Mouse (Mus musculus): ENCODE results near the gene Htra3.
A peak's percentile ranks its signal among the peaks of the same experiment; 100 is the strongest.

Gene Htra3

DNA sequence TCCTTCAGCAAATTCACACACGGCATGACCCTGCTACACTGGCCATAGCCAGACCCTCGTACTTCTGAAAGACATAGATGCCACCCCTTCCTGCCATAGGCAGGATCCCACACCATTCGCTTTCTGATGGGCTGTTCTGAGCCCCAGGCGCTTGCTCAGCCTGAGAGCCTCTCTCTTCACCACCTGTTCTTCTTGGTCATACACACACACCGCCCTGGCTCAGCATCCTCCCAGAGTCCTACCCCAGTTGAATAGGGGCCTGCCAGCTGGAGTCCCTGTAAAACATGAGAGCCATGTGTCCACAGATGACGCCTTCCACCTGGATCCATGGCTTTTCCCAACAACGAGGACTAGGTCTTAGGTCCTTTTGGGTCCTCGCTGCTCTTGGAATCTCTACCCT is 66.9 kb downstream of the Htra3 start:
- no peak for DNase-seq (ENCODE audit: low spot score)

DNA sequence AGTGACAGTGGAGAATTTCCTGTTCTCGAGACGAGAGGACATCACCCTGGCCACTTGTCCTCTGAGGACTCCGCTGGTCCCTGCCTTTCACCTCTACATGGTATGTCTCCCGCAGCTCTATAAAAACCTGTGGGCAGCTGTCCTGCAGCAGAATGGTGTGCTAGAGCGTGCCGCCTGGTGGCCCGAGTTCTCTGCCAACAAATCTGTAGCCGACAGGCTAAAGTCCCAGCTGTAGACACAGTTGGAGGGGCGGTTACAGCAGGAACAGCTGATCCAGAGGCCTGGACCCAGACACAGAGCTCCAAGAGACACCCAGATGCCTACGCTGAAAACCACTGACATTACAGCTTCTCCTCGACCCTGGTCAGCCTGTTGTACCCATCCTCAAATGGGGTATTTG is 67.7 kb downstream of the Htra3 start:
- no peak for DNase-seq (ENCODE audit: low spot score)

DNA sequence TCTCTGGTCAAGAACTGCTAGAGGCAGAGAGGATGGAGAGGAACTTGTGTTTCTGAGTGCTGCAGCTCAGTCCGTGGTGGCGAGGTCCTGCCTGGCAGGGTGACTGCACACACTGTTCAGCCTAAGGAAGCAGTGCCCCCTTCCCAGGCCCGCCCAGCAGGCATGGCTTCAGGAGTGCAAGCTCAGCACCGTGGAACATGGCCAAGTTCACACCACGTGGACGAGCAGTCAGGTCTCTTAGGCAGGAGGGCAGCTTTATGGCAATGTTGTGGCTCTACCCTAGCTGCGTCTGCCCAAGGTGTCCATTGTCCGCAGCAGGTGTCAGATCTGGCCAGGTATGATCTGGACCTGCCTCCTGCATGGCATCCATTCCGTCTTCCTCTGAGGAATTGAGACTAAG is 68.4 kb downstream of the Htra3 start:
- no peak for DNase-seq (ENCODE audit: low spot score)

DNA sequence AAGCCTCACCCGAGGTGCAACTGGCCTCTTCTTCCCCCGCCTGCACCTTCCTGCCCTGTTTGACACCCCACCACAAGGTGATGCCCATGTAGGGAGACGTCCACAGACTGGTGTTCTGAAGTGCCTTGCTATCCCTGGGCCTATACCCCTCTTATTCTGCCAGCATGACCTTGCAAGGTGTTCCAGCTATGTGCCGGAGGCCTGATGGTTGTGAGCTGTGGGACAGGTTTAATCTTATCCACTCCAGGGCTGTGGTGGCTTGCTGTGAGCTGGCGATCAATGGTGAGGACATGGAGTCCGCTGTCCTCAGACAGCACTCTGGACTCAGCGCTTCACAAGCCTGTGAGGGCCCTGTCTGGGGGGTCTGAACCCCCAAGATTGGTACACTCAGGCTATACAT is 69.2 kb downstream of the Htra3 start:
- DNase-seq (ENCODE audit: low spot score) = no peak

DNA sequence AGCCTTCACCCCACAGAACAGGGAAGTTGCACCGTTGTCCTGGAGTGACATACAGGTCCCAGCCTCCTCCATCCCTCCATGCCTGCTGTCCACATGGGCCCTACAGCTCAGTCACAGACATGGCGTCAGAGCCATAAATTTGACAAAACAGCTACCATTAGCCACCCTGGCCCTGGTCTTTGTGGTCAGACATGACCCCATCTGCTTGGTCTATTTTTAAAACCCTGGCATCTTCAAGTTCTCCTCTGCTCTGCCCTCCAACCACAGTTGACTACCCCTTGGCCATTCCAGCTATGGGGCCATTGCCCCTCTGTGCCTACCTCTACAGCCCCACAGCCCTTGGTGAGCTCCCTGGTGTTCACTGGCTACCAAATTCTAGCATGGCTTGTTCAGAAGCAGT is 69.6 kb downstream of the Htra3 start:
- no peak for DNase-seq (ENCODE audit: low spot score)

DNA sequence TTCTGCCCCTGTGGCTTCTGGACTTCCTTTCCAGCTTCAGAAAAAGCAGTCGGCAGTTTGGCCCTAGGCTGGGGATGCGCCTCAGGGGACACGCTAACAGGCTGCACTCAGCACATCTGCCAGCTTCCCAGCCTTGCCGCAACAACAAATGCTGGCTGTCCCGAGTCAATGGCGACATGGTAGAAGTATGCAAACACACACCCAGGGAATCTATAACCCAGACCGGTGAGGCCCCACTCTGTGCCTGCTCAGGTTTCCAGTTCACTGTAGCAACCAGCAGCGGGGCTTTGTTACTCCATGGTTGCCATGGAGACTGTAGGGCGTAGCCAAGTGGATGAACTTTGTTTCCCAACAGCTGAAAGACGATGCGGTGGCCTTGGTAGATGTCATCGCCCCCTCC is 70.2 kb downstream of the Htra3 start:
- DNase-seq (ENCODE audit: low spot score) = peak; percentile 88

DNA sequence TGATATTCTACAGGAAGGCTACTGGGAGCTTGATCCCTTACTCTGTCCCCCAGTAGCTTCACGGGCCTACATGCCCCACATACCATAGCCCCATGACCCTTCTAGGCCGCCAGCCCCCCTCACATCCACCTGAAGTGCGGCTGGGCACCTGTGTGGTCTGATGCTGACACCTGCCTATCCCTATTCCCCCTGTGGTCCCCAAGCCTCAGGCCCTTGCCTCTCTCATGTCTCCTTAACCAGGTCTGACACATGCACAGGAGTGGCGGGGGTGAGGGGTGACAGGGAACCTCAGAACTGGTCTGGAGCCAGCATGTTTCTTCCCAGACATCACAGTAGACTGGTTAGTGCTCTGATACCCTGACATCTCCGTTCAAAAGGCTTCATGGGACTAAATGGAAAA is 71.0 kb downstream of the Htra3 start:
- no peak for DNase-seq (ENCODE audit: low spot score)

DNA sequence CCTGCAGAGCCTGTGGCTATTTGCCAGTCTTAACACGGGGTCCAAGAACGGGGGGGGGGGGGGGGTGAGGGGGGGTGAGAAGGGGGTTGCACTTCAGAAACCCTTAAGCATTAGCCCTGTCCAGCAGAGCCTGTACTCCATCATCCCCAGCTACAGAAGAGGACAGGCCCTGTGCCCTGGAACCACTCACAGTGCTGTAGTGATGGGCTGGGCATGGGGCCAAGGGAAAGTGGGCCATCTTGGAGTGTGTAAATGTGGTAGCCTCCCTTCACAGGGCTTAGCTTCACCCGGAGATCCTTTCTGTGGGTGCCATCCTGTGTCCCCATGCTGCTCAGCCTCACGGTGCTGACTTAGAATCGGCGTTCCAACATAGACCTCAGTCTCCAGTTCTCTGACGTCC is 71.8 kb downstream of the Htra3 start:
- DNase-seq (ENCODE audit: low spot score) = no peak

DNA sequence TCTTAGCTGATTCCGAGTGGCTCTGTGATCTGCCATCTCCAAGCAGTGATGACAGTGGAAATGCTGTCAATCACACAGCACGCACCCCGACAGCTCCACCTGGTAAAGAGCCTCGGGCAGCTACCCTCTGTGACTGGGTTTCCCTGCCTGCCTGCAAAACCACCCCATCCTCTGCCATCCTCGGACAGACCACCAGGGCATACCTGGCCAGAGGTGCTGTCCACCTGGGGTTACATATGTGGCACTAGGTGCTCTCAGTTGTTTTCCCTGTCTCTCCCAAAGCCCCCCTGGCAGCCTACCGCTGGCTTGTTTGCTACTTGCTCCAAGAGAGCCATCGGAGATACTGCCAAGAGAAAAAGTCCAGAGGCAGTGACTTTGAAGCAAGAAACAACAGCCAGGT is 72.8 kb downstream of the Htra3 start:
- no peak for DNase-seq (ENCODE audit: low spot score)

DNA sequence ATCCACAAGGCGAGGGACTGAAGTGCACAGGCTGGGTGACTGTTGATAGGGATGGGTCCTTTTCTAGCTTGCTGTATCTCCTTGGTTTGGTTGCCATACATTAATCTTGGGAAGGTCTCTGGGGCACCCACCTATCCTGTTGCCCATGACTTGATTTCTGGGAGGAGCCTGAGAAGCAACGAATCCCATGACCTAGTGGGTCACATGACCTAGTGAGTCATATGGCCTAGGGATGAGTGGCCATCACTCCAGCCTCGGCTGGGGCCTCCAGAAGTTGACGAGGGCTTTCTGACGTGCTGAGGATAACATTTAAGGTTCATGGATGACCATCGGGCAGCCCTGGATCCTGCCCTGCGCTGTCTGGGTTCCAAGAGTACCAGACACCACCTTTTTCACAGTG is 74.2 kb downstream of the Htra3 start:
- no peak for DNase-seq (ENCODE audit: low spot score)
